Mouse (Mus musculus) thymus, adult 2 months (tissue): ENCODE data around the gene Trim65. TPM values are rescaled to one million over a fixed set of nuclear protein-coding genes. Genes with fewer than 3 reads are reported as not detected.
"Not testable (repeated sequence)": the region's sequence is repeated elsewhere in the genome, so short reads cannot be mapped to it uniquely, and the experiment has no call there.

Source experiments
- DNase-seq: peaks from one replicate; pipeline ENCODE4 v3.0.0; 2021
- H3K27ac ChIP-seq: fragments of 200-500 bp; 2 replicates; pipeline ENCODE4 v1.5.1; 2012; ENCODE audit warnings: low read length, control low read depth; ENCODE audit not compliant: control insufficient read depth, insufficient read depth
- H3K27me3 ChIP-seq: fragments of 200-500 bp; 2 replicates; pipeline ENCODE4 v1.6.1; 2012; ENCODE audit warnings: mild to moderate bottlenecking, low read length, moderate library complexity, mixed read lengths; ENCODE audit not compliant: control insufficient read depth, insufficient read depth
- H3K36me3 ChIP-seq: fragments of 200-500 bp; 2 replicates; pipeline ENCODE4 v1.6.1; 2012; ENCODE audit warnings: mild to moderate bottlenecking, low read length, moderate library complexity; ENCODE audit not compliant: control insufficient read depth, insufficient read depth
- H3K4me1 ChIP-seq: fragments of 200-500 bp; replicated peaks from 2 replicates; pipeline ENCODE4 v1.6.1; 2012; ENCODE audit warnings: low read length; ENCODE audit not compliant: control insufficient read depth, insufficient read depth
- H3K4me3 ChIP-seq: fragments of 200-500 bp; 2 replicates; pipeline ENCODE4 v1.5.1; 2012; ENCODE audit warnings: mild to moderate bottlenecking, low read length, control low read depth, moderate library complexity; ENCODE audit not compliant: control insufficient read depth, insufficient read depth
- CTCF ChIP-seq: fragments of 200-500 bp; IDR thresholded peaks from 2 replicates; pipeline ENCODE4 v1.5.1; 2012; ENCODE audit warnings: mild to moderate bottlenecking, control low read depth, low read length, moderate library complexity, borderline replicate concordance; ENCODE audit not compliant: control insufficient read depth, poor library complexity, insufficient read depth; ENCODE audit errors: extremely low read depth
- POLR2A ChIP-seq: fragments of 200-500 bp; IDR thresholded peaks from 2 replicates; pipeline ENCODE4 v1.6.1; 2012; ENCODE audit warnings: mild to moderate bottlenecking, low read length, control low read depth, moderate library complexity; ENCODE audit not compliant: control insufficient read depth, poor library complexity, insufficient read depth; ENCODE audit errors: extremely low read depth
- WGBS: fragments of 180-500 bp; shearing (Covaris S2); methylation state at CpG from one replicate; pipeline ENCODE4 v1.1.7; 2018; 5-methylcytosine and 5-hydroxymethylcytosine counted together
- polyA plus RNA-seq: library from polyadenylated mRNA; depleted of rRNA; stranded (reverse); fragments of >200 nt; gene quantifications from 2 replicates; pipeline ENCODE4 v1.2.3, GENCODE M21; 2012

Gene Trim65
- polyA plus RNA-seq, 1 experiment, result 24.5 TPM

DNA sequence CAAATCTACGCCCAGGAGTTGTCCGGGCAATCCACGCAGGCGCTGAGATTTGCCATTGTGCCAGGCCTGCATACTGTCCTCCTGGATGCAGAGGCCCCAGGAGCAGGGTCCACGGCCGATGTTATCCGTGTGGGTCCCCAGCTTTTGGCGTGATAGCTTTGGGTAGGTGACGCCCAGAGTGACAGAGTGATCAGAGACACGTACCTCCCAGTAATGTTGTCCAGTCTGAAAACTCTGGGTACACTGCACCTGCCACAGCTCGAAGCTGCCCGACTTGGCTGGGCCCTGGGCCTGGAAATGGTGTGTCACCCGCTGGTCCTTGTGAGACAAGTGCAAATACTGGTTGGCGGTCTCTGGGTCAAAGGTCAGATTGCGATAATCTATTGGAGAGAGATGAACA, 4.7 kb downstream of the Trim65 start:
- no peak for DNase-seq
- TF ChIP-seq POLR2A (no peak), CTCF (no peak)
- over 99% methylated on average over 15 of the region's 15 CpGs for WGBS
- no peak overlapping the region for H3K4me3 ChIP-seq
- H3K4me1 ChIP-seq, result peaks cover 13% of the 10 kb centered on the region
- H3K27ac ChIP-seq, result no peak overlapping the region
- no peaks in the 10 kb centered on the region for H3K27me3 ChIP-seq
- H3K36me3 ChIP-seq, result peaks cover 20% of the 10 kb centered on the region

DNA sequence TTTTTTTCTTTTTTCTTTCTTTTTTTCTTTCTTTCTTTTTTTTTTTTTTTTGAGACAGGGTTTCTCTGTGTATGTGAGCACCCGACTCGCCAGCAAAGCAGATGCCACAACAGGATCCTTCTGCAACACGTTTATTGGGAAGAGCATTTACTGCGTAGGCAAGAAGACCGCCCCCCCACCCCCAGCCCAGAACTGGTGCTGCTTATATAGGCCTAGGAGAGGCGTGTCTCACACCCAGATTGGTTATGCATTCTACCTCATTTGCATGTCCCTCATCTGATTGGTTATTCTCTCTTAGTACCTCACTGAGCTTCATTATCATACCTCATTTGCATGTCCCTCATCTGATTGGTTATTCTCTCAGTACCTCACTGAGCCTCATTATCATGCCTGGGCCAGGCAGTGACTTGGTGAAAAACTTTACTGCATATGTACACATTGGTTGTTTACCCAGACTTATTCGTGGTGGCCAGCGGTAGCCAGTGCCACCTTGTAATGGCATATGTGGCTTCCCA, 9.1 kb downstream of the Trim65 start:
- H3K4me3 ChIP-seq, H3K27ac ChIP-seq, H3K27me3 ChIP-seq, H3K4me1 ChIP-seq, DNase-seq: not testable (repeated sequence)
- WGBS, result 98% methylated on average over 8 of the region's 8 CpGs
- H3K36me3 ChIP-seq, result peaks cover 17% of the 10 kb centered on the region

DNA sequence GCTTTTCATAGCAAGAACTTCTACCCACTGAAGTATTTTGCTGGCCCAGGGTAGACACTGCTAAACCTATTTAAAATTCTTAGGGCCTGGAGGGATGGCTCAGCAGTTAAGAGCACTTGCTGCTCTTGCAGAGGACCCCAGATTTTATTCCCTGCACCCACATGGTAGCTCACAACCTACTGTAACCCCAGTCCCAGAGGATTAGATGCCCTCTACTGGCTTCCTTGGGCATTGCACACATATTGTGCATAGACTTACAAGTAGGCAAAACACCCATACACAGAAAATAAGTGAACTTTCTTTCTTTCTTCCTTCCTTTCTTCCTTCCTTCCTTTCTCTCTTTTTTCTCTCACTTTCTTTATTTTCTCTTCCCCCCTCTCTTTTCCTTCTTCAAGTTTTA, 13.1 kb downstream of the Trim65 start:
- no peak overlapping the region for H3K27ac ChIP-seq
- no peak for TF ChIP-seq CTCF
- TF ChIP-seq POLR2A, result no peak
- H3K4me3 ChIP-seq, result no peak overlapping the region
- no peaks in the 10 kb centered on the region for H3K36me3 ChIP-seq
- no peak for DNase-seq
- no peaks in the 10 kb centered on the region for H3K27me3 ChIP-seq
- H3K4me1 ChIP-seq, result no peaks in the 10 kb centered on the region

DNA sequence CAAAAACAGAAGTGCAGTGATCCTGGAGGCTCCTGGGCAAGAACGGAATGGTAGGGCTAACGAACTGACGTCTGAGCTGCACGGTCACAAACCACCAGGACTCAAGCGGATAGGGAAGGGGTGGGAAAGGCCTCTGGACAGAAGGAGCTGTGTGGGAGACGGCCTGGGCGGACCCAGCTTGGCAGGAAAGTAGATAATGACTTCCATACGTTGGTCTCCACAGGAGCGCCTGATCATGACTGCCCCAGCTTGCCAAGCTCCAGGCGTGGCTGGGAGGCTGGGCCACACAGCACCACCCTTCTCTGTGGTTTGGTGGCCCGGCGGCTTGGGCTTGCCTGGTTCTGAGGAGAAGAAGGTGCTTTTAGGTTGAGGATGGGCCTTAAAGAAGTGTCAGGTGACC, 13.7 kb downstream of the Trim65 start:
- no peak overlapping the region for H3K4me3 ChIP-seq

DNA sequence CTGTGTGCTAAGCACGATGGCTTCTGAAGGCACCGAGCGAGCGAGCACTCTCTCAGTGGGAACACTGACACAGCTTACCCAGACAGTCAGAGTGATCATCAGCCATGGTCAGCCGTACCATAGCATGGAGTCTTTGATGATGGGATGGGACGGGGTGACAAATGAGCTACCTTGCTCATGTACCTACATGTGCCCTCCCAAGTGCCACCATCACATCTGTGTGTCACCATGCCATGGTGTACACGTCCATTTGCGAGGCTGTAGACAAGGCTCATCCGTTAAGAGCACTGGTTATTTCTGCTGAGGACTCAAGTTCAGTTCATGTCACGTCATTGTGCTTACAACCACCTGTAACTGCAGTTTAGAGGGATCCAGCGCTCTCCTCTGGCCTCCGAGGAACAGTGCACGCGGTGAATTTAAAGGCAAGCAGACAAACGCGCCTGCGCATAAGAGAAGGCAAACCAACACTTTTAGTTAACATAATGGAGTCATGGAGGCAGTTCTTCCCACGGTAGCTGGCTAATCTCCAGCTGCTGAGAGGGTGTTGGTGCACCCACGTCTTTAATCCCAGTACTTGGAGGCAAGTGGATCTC, 19.2 kb downstream of the Trim65 start:
- peaks cover 11% of the 10 kb centered on the region; the same call in 1 of the 2 replicates for H3K27me3 ChIP-seq
- H3K36me3 ChIP-seq, result no peaks in the 10 kb centered on the region
- no peak overlapping the region for H3K4me3 ChIP-seq
- TF ChIP-seq CTCF (no peak), POLR2A (no peak)
- no peak overlapping the region for H3K27ac ChIP-seq
- peaks cover 8% of the 10 kb centered on the region; the same call in 1 of the 2 replicates for H3K4me1 ChIP-seq
- DNase-seq, result no peak
- WGBS, result 96% methylated on average over 19 of the region's 19 CpGs

More for the DNA sequence above, 13.7 kb downstream of the Trim65 start:
- Histone ChIP-seq H3K4me1 (no peaks in the 10 kb centered on the region), H3K27ac (no peak overlapping the region), H3K36me3 (no peaks in the 10 kb centered on the region), H3K27me3 (no peaks in the 10 kb centered on the region)
- DNase-seq, result no peak
- TF ChIP-seq CTCF (no peak), POLR2A (no peak)
- WGBS, result 91% methylated on average over 12 of the region's 12 CpGs

DNA sequence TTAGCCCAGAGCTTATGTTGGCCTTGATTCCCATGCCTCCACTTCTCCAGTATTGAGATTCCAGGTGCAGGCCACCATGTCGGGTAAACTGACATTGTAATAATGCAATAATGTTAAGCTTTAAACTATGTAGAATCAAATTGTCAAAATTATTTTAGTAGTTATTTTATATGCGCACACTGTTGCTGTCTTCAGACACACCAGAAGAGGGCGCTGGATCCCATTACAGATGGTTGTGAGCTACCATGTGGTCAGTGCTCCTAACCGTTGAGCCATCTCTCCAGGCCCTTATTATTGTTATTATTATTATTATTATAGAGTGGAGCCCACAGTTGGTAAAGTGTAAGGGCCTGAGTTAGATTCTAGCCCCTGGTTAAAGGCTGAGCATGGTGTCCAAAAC, 19.9 kb downstream of the Trim65 start:
- H3K27me3 ChIP-seq, result peaks cover 11% of the 10 kb centered on the region; the same call in 1 of the 2 replicates
- H3K36me3 ChIP-seq, result no peaks in the 10 kb centered on the region
- 94% methylated on average over 4 of the region's 4 CpGs for whole genome bisulfite sequencing
- H3K27ac ChIP-seq, result no peak overlapping the region
- H3K4me3 ChIP-seq, result no peak overlapping the region
- DNase-seq, result no peak
- no peak for TF ChIP-seq CTCF
- no peak for TF ChIP-seq POLR2A
- peaks cover 8% of the 10 kb centered on the region; the same call in 1 of the 2 replicates for H3K4me1 ChIP-seq

DNA sequence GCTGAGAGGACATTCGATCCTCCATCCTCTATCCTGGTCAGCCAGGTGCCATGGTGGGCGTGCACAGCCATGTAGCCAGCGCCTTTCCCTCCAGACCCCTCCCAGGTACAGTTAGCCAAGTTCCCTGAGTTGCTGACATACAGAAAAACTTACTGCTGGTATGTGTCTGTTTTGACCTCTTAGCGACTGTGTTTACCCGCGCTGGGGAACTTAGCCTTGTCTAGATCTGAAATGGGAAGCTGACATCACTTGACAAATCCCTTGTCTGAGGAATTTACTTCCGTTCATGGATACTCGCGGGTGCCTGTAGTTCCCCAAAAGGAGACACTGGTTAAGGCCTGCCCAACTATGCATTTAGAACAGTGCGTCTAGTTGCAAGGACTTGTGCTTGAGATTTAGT, 20.4 kb downstream of the Trim65 start:
- H3K27ac ChIP-seq, result no peak overlapping the region
- TF ChIP-seq CTCF, result no peak
- H3K27me3 ChIP-seq, result peaks cover 11% of the 10 kb centered on the region; the same call in 1 of the 2 replicates
- WGBS, result 26% methylated on average over 10 of the region's 10 CpGs
- peaks cover 8% of the 10 kb centered on the region; the same call in 1 of the 2 replicates for H3K4me1 ChIP-seq
- DNase-seq, result no peak
- peak overlapping the region; percentile 33 for H3K4me3 ChIP-seq
- no peaks in the 10 kb centered on the region for H3K36me3 ChIP-seq
